Comparison of ENCODE assay signal across 13 mouse cellular contexts in genomic region chr11:37678484-37679193, GRCm38 (mm10).
"Had no signal": no experiment of that assay in that cellular context is flagged by ENCODE, and none has a peak within 500 bp of the region (broad histone marks: within the 10 kb centered on the region; RNA-seq: fewer than 3 reads in every experiment).

No protein-coding gene starts in this region.

- H3K4me1 ChIP-seq: limb, embryonic 13.5 days; neural tube, embryonic 13.5 days had no signal

- H3K4me2 ChIP-seq: limb, embryonic 13.5 days; neural tube, embryonic 13.5 days had no signal

- DNase-seq: kidney, postnatal 10 days; kidney, postnatal 4 days; left cerebral cortex, postnatal 4 days; lung, adult 18-20 months; retina, postnatal 1 day; right cerebral cortex, postnatal 4 days; spleen, adult 18-20 months; thymus, adult 18-20 months; thymus, postnatal 25 days had no signal

- H3K36me3 ChIP-seq: limb, embryonic 13.5 days; neural tube, embryonic 13.5 days had no signal

- H3K4me3 ChIP-seq: layer of hippocampus, adult 2 months; limb, embryonic 13.5 days; neural tube, embryonic 13.5 days had no signal

- H3K27me3 ChIP-seq: limb, embryonic 13.5 days; neural tube, embryonic 13.5 days had no signal

- H3K9me3 ChIP-seq: limb, embryonic 13.5 days; neural tube, embryonic 13.5 days had no signal

- H3K27ac ChIP-seq: layer of hippocampus, adult 2 months; limb, embryonic 13.5 days; liver, embryonic 14.5 days; neural tube, embryonic 13.5 days had no signal

- H3K9ac ChIP-seq: limb, embryonic 13.5 days; liver, embryonic 14.5 days; neural tube, embryonic 13.5 days had no signal
